Mouse (Mus musculus): ENCODE results near the gene Mov10. TPM values are rescaled to one million over a fixed set of nuclear protein-coding genes. Genes with fewer than 3 reads are reported as not detected.
"Not testable (repeated sequence)": the region's sequence is repeated elsewhere in the genome, so short reads cannot be mapped to it uniquely, and the experiment has no call there.

Mov10 gene
- 3.2 and 4.1 TPM in 2 replicates for polyA plus RNA-seq (2012; rRNA removed)

DNA sequence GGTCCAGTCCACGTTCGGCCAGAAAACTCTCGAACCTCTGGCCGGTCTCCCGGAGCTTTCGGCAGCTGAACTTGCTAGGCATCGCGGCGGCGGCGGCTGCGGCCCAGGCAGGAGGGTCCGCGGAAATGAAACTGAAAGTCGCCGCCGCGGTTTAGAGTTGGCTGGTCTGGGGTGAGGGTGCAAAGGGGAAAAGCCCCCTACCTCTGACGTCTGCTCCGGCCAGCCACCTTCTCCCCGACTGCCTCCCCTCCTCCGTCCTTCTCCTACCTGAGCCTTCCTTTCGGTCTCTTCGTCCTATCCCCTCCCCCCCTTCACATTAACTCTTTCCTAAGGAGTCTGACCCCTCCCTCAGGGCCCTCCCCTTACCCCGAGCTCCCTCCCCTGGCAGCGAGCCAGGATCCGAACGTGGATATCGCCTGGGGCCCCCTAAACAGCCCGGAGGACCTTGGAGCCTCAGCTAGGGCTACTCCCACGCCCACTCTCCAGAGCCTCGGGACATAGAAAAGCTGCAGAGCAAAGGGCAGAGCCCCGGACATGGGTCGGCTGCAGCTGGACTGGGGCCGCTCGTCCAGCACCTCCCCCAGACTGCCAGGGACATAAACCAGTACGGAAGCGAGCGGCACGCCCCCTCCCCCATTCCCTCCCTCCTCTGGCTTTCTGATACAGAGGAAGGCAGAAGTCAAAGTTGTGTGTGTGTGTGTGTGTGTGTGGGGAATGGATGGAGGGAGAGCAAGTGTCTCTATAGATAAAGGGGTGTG, at the start of gene Mov10:
Gene Mov10 (minus strand): TSS at position 573 of the 758 bp plus-strand sequence.
- TF ChIP-seq POLR2A (IDR thresholded peaks at IDR 0.05; ENCODE audit: borderline replicate concordance, insufficient read depth, low read length), result no peak
- TF ChIP-seq CTCF (IDR thresholded peaks at IDR 0.05; ENCODE audit: borderline replicate concordance, insufficient read depth, low read depth, low read length), result no peak
- H3K4me3 ChIP-seq (replicated peaks; ENCODE audit: insufficient read depth, low read depth, low read length), result peak within 1 kb of the TSS; percentile 66
- WGBS, result under 1% methylated on average over 40 of the region's 40 CpGs

DNA sequence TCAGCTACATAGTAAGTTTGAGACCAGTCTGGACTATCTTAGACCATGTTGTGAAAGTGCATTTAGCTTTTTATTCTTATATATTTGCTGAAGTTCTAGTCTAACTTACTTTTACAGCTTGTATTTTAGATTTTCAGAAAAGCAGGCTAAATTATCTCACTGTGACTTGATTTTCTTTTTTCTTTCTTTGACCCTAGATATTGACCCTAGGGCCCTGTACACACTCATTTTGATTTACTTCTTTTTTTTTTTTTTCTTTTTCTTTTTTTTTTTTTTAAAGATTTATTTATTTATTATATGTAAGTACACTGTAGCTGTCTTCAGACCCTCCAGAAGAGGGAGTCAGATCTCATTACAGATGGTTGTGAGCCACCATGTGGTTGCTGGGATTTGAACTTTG, 48.3 kb upstream of the Mov10 start:
- not testable (repeated sequence) for DNase-seq; H3K27me3 ChIP-seq (ENCODE audit: control insufficient read depth, insufficient read depth, low read length); H3K27ac ChIP-seq (ENCODE audit: insufficient read depth, low read length); H3K4me1 ChIP-seq (ENCODE audit: control insufficient read depth, insufficient read depth, low read length); H3K4me3 ChIP-seq (replicated peaks; ENCODE audit: insufficient read depth, low read depth, low read length)

More for the DNA sequence above, at the start of gene Mov10:
- Histone ChIP-seq H3K4me1 (ENCODE audit: control insufficient read depth, insufficient read depth, low read length) (no peaks in the 10 kb centered on the region), H3K27me3 (ENCODE audit: control insufficient read depth, insufficient read depth, low read length) (no peaks in the 10 kb centered on the region), H3K27ac (ENCODE audit: insufficient read depth, low read length) (no peak within 1 kb of the TSS)
- peak; percentile 23 to 34 for DNase-seq

DNA sequence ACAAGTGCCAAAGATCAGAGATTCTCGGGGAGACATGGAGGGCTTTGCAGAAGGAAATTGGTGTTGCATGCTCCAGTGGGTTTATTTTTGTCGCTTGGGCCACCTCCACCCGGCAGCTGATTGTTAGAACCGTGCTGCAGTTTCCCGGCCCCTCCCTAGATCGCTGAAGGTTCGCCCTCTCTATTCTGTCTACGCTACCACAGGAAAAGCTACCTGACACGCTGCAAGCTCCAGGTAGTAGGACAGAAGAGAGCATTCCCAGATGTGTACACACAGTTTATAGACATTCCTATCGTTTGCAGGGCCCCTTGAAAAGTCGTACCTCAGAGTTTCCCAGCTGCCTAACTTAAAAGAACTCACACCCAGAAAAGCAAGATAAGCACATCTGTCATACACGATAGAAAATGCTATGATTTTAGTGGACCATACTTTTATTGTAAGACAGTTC, 47.0 kb upstream of the Mov10 start:
- H3K4me3 ChIP-seq (replicated peaks; ENCODE audit: insufficient read depth, low read depth, low read length), result peak overlapping the region; percentile 94
- DNase-seq, result no peak
- H3K27ac ChIP-seq (ENCODE audit: insufficient read depth, low read length), result peak overlapping the region; percentile 87
- H3K27me3 ChIP-seq (ENCODE audit: control insufficient read depth, insufficient read depth, low read length), result no peaks in the 10 kb centered on the region
- TF ChIP-seq POLR2A (IDR thresholded peaks at IDR 0.05; ENCODE audit: borderline replicate concordance, insufficient read depth, low read length), result no peak
- no peak for TF ChIP-seq CTCF (IDR thresholded peaks at IDR 0.05; ENCODE audit: borderline replicate concordance, insufficient read depth, low read depth, low read length)
- WGBS, result under 1% methylated on average over 12 of the region's 12 CpGs
- no peaks in the 10 kb centered on the region; the same call in 1 of the 2 replicates for H3K4me1 ChIP-seq (ENCODE audit: control insufficient read depth, insufficient read depth, low read length)

DNA sequence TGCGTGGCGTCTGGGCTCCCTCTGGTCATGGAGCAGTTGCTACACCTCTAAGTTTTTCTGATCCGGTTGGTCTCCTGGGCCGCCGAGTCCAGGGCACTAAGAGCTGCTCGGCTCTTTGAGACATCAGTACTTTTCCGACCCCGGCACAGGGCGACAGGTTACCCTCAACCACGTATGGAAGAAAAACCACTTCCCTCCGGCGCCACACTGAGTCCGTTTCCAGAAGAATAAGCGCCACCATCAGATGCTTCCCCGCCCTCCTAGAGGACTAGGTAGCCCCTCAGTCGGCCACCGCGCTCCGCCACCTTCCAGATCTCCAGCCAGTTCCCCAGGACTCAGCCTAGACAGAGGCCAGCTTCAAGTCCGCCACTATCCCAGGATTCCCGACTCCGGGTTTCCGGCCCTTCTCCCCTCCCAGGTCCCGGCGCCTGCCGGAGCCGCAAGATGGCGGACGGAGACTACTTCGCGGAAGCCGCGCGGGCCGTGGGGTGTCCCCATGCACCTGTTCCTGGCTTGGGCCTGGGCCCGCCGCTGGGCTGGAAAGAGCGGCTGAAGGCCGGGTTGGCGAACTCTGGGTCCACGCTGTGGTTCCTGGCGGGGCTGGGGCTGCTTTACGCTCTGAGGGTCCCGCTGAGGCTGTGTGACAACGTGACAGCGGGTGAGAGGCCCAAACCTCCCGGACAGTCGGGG, 46.4 kb upstream of the Mov10 start:
- Histone ChIP-seq H3K4me1 (ENCODE audit: control insufficient read depth, insufficient read depth, low read length) (no peaks in the 10 kb centered on the region; the same call in 1 of the 2 replicates), H3K4me3 (replicated peaks; ENCODE audit: insufficient read depth, low read depth, low read length) (peak overlapping the region; percentile 94), H3K27me3 (ENCODE audit: control insufficient read depth, insufficient read depth, low read length) (no peaks in the 10 kb centered on the region), H3K27ac (ENCODE audit: insufficient read depth, low read length) (peak overlapping the region; percentile 90)
- peak; percentile 93 to 94 for DNase-seq
- TF ChIP-seq CTCF (IDR thresholded peaks at IDR 0.05; ENCODE audit: borderline replicate concordance, insufficient read depth, low read depth, low read length) (no peak), POLR2A (IDR thresholded peaks at IDR 0.05; ENCODE audit: borderline replicate concordance, insufficient read depth, low read length) (peak; percentile 75)
- under 1% methylated on average over 48 of the region's 48 CpGs for WGBS

DNA sequence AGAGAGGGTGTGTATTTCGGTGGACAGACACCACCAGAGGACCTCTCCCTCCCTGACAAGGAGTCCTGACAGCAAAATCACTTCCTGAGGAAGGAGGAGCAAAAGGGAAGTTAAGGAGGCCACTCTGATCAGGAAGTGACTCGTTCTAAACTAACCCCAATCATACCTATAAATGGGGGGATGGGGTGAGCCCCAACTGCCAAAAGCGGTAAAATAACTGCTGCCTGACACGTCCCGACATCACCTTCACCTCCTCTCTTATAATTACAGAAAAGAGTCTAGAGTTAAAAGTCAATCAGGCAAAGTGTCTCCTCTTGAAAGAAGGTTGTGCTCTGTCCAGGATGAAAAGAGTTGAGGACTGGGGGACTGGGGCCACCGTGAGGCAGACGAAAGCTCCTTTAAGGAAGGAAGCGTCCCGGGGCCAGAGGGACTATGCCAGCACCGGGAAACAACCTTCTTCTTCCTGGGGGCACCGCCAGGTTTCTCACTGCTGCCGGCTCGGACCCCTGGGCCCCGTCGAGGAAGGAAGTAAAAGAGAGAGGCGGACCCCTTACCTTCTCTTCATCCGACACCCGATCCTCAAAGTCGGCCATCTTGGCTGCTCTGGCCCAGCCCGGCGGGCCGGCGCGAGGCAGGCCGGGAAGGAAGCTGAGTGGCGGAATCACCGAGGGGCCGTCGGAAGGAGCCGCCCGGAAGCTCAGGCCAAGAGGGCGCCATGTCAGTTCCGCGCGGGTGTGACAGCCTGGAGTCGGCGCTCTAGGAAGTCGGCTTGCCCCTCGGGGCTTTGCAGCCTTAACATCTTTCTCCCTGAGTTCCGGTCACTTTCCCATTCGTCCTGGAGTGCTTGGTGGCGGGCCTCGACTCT, 45.7 kb upstream of the Mov10 start, which contains the start of the genes St7l and Capza1:
Gene St7l (plus strand): TSS at position 220 of the 865 bp plus-strand sequence.
Gene Capza1 (minus strand): TSS at position 720 of the 865 bp plus-strand sequence.
- Histone ChIP-seq H3K27ac (ENCODE audit: insufficient read depth, low read length) (peak within 1 kb of the TSS; percentile 90), H3K27me3 (ENCODE audit: control insufficient read depth, insufficient read depth, low read length) (no peaks in the 10 kb centered on the region), H3K4me3 (replicated peaks; ENCODE audit: insufficient read depth, low read depth, low read length) (peak within 1 kb of the TSS; percentile 94), H3K4me1 (ENCODE audit: control insufficient read depth, insufficient read depth, low read length) (no peaks in the 10 kb centered on the region; the same call in 1 of the 2 replicates)
- WGBS, result 1% methylated on average over 43 of the region's 43 CpGs
- TF ChIP-seq CTCF (IDR thresholded peaks at IDR 0.05; ENCODE audit: borderline replicate concordance, insufficient read depth, low read depth, low read length) (no peak), POLR2A (IDR thresholded peaks at IDR 0.05; ENCODE audit: borderline replicate concordance, insufficient read depth, low read length) (peak; percentile 73)
- peak; percentile 89 to 90 for DNase-seq

DNA sequence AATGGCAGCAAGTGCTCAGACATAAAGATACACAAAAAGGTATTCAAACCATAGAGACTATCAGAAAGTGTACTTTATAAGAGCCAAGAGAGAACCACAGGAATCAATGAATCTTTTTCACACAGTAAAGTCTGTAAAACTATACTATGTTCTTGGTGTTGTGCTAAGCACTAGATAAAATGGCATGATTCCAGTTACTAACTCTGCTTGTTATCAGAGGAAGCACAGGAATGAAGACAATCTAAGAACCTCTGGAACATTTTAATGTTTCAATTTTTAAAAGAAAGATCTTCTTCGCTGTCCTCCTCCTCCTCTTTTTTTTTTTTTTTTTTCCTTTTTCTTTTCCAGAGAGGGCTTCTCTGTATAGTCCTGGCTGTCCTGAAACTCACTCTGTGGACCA, 40.2 kb upstream of the Mov10 start:
- no peak overlapping the region for H3K27ac ChIP-seq (ENCODE audit: insufficient read depth, low read length)
- no peaks in the 10 kb centered on the region for H3K27me3 ChIP-seq (ENCODE audit: control insufficient read depth, insufficient read depth, low read length)
- H3K4me3 ChIP-seq (replicated peaks; ENCODE audit: insufficient read depth, low read depth, low read length), result no peak overlapping the region
- no peaks in the 10 kb centered on the region; the same call in 1 of the 2 replicates for H3K4me1 ChIP-seq (ENCODE audit: control insufficient read depth, insufficient read depth, low read length)
- WGBS, result 95% methylated on average over 1 of the region's 1 CpGs
- no peak for TF ChIP-seq CTCF (IDR thresholded peaks at IDR 0.05; ENCODE audit: borderline replicate concordance, insufficient read depth, low read depth, low read length)
- TF ChIP-seq POLR2A (IDR thresholded peaks at IDR 0.05; ENCODE audit: borderline replicate concordance, insufficient read depth, low read length), result no peak
- DNase-seq, result no peak

DNA sequence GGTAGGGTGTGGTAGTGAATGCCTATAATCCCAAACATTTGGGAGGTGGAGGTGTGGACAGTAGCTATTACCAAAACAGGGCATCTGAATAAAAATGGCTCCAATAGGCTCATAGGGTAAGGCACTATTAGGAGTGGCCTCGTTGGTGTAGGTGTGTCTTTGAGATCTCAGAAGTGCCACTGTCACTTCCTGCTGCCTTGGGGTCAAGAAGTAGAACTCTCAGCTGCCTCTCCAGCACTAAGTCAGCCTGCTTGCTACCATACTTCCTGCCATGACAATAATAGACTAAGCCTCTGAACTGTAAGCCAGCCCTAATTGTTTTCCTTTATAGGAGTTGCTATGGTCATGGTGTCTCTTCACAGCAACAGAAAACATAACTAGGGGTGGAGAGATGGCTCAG, 37.7 kb upstream of the Mov10 start:
- no peak overlapping the region for H3K27ac ChIP-seq (ENCODE audit: insufficient read depth, low read length)

More for the DNA sequence above, 37.7 kb upstream of the Mov10 start:
- no peak for TF ChIP-seq POLR2A (IDR thresholded peaks at IDR 0.05; ENCODE audit: borderline replicate concordance, insufficient read depth, low read length)
- TF ChIP-seq CTCF (IDR thresholded peaks at IDR 0.05; ENCODE audit: borderline replicate concordance, insufficient read depth, low read depth, low read length), result no peak
- no peak for DNase-seq
- Histone ChIP-seq H3K4me3 (replicated peaks; ENCODE audit: insufficient read depth, low read depth, low read length) (no peak overlapping the region), H3K4me1 (ENCODE audit: control insufficient read depth, insufficient read depth, low read length) (no peaks in the 10 kb centered on the region), H3K27me3 (ENCODE audit: control insufficient read depth, insufficient read depth, low read length) (no peaks in the 10 kb centered on the region)
- 76% methylated on average over 1 of the region's 1 CpGs for WGBS
